Mouse (Mus musculus): ENCODE measurements around the gene Cox10. TPM values are rescaled to one million over a fixed set of nuclear protein-coding genes. Genes with fewer than 3 reads are reported as not detected.

Cox10 gene
- polyA plus RNA-seq, 1 experiment from 2014 or later = 42.7 TPM

GRCm38 (mm10) chr11:63984622-63985168 is 94.6 kb downstream of the Cox10 start:
- Histone ChIP-seq H3K4me1 (ENCODE audit: control insufficient read depth, insufficient read depth, low read length) (peaks cover 5% of the 10 kb centered on the region), H3K4me3 (ENCODE audit: low read length) (no peak overlapping the region), H3K9me3 (replicated peaks; ENCODE audit: control insufficient read depth, low read length) (no peaks in the 10 kb centered on the region), H3K27ac (ENCODE audit: low read length) (no peak overlapping the region), H3K4me2 (ENCODE audit: low read depth, low read length) (no peak overlapping the region), H3K9ac (ENCODE audit: low read length) (no peak overlapping the region), H3K27me3 (ENCODE audit: control insufficient read depth, insufficient read depth, low read length) (no peaks in the 10 kb centered on the region), H3K36me3 (ENCODE audit: control insufficient read depth, insufficient read depth) (0 out of 2 replicates have a peak, but pooled peaks cover 2% of the 10 kb centered on the region)
- ATAC-seq (replicated peaks; ENCODE audit: extremely low read depth, insufficient read depth, low FRiP score) = no peak; the same call in 1 of the 2 replicates
- WGBS = 61% methylated on average over 6 of the region's 6 CpGs

- ATAC-seq (replicated peaks; ENCODE audit: extremely low read depth, insufficient read depth, low FRiP score) = no peak
- 42% methylated on average over 2 of the region's 2 CpGs for WGBS
- no peaks in the 10 kb centered on the region for H3K27me3 ChIP-seq (ENCODE audit: control insufficient read depth, insufficient read depth, low read length)
- peaks cover 5% of the 10 kb centered on the region for H3K36me3 ChIP-seq (ENCODE audit: control insufficient read depth, insufficient read depth)
- no peak overlapping the region for H3K27ac ChIP-seq (ENCODE audit: low read length)
- H3K9me3 ChIP-seq (replicated peaks; ENCODE audit: control insufficient read depth, low read length) = no peaks in the 10 kb centered on the region
- no peak overlapping the region for H3K4me2 ChIP-seq (ENCODE audit: low read depth, low read length)
- H3K9ac ChIP-seq (ENCODE audit: low read length) = no peak overlapping the region
- no peak overlapping the region for H3K4me3 ChIP-seq (ENCODE audit: low read length)
- no peaks in the 10 kb centered on the region for H3K4me1 ChIP-seq (ENCODE audit: control insufficient read depth, insufficient read depth, low read length)
These were observed 101.5 kb downstream of the Cox10 start for GRCm38 (mm10) chr11:63977741-63978140.

- no peak overlapping the region for H3K9ac ChIP-seq (ENCODE audit: low read length)
- H3K9me3 ChIP-seq (replicated peaks; ENCODE audit: control insufficient read depth, low read length) = no peaks in the 10 kb centered on the region
- H3K27me3 ChIP-seq (ENCODE audit: control insufficient read depth, insufficient read depth, low read length) = no peaks in the 10 kb centered on the region
- 87% methylated on average over 2 of the region's 2 CpGs for WGBS
- H3K4me1 ChIP-seq (ENCODE audit: control insufficient read depth, insufficient read depth, low read length) = no peaks in the 10 kb centered on the region
- H3K4me3 ChIP-seq (ENCODE audit: low read length) = no peak overlapping the region
- ATAC-seq (replicated peaks; ENCODE audit: extremely low read depth, insufficient read depth, low FRiP score) = no peak
- H3K27ac ChIP-seq (ENCODE audit: low read length) = no peak overlapping the region
- peaks cover 3% of the 10 kb centered on the region for H3K36me3 ChIP-seq (ENCODE audit: control insufficient read depth, insufficient read depth)
- H3K4me2 ChIP-seq (ENCODE audit: low read depth, low read length) = no peak overlapping the region
These were observed 102.5 kb downstream of the Cox10 start for GRCm38 (mm10) chr11:63976775-63977174.

GRCm38 (mm10) chr11:63975260-63975899 is 103.9 kb downstream of the Cox10 start:
- H3K36me3 ChIP-seq (ENCODE audit: control insufficient read depth, insufficient read depth) = peaks cover 3% of the 10 kb centered on the region
- WGBS = 71% methylated on average over 13 of the region's 13 CpGs

GRCm38 (mm10) chr11:63973973-63974372 is 105.3 kb downstream of the Cox10 start:
- 72% methylated on average over 2 of the region's 2 CpGs for WGBS
- Histone ChIP-seq H3K4me2 (ENCODE audit: low read depth, low read length) (no peak overlapping the region), H3K4me1 (ENCODE audit: control insufficient read depth, insufficient read depth, low read length) (no peaks in the 10 kb centered on the region), H3K27ac (ENCODE audit: low read length) (no peak overlapping the region), H3K9me3 (replicated peaks; ENCODE audit: control insufficient read depth, low read length) (no peaks in the 10 kb centered on the region), H3K4me3 (ENCODE audit: low read length) (no peak overlapping the region), H3K9ac (ENCODE audit: low read length) (no peak overlapping the region), H3K36me3 (ENCODE audit: control insufficient read depth, insufficient read depth) (peaks cover 3% of the 10 kb centered on the region), H3K27me3 (ENCODE audit: control insufficient read depth, insufficient read depth, low read length) (no peaks in the 10 kb centered on the region)
- ATAC-seq (replicated peaks; ENCODE audit: extremely low read depth, insufficient read depth, low FRiP score) = no peak

More at GRCm38 (mm10) chr11:63975260-63975899, 103.9 kb downstream of the Cox10 start:
- Histone ChIP-seq H3K9ac (ENCODE audit: low read length) (no peak overlapping the region), H3K4me3 (ENCODE audit: low read length) (no peak overlapping the region), H3K9me3 (replicated peaks; ENCODE audit: control insufficient read depth, low read length) (no peaks in the 10 kb centered on the region), H3K27me3 (ENCODE audit: control insufficient read depth, insufficient read depth, low read length) (no peaks in the 10 kb centered on the region), H3K27ac (ENCODE audit: low read length) (no peak overlapping the region), H3K4me2 (ENCODE audit: low read depth, low read length) (no peak overlapping the region), H3K4me1 (ENCODE audit: control insufficient read depth, insufficient read depth, low read length) (no peaks in the 10 kb centered on the region)
- ATAC-seq (replicated peaks; ENCODE audit: extremely low read depth, insufficient read depth, low FRiP score) = no peak

GRCm38 (mm10) chr11:63971462-63971861 is 107.8 kb downstream of the Cox10 start:
- no peak for ATAC-seq (replicated peaks; ENCODE audit: extremely low read depth, insufficient read depth, low FRiP score)
- peaks cover 3% of the 10 kb centered on the region for H3K36me3 ChIP-seq (ENCODE audit: control insufficient read depth, insufficient read depth)
- H3K27me3 ChIP-seq (ENCODE audit: control insufficient read depth, insufficient read depth, low read length) = no peaks in the 10 kb centered on the region
- H3K9me3 ChIP-seq (replicated peaks; ENCODE audit: control insufficient read depth, low read length) = no peaks in the 10 kb centered on the region
- no peak overlapping the region for H3K4me3 ChIP-seq (ENCODE audit: low read length)
- 90% methylated on average over 9 of the region's 9 CpGs for WGBS
- H3K4me2 ChIP-seq (ENCODE audit: low read depth, low read length) = no peak overlapping the region
- H3K27ac ChIP-seq (ENCODE audit: low read length) = no peak overlapping the region
- H3K4me1 ChIP-seq (ENCODE audit: control insufficient read depth, insufficient read depth, low read length) = no peaks in the 10 kb centered on the region
- no peak overlapping the region for H3K9ac ChIP-seq (ENCODE audit: low read length)

- ATAC-seq (replicated peaks; ENCODE audit: extremely low read depth, insufficient read depth, low FRiP score) = no peak
- H3K4me2 ChIP-seq (ENCODE audit: low read depth, low read length) = no peak overlapping the region
- WGBS = 96% methylated on average over 6 of the region's 6 CpGs
- H3K4me1 ChIP-seq (ENCODE audit: control insufficient read depth, insufficient read depth, low read length) = no peaks in the 10 kb centered on the region
- no peak overlapping the region for H3K4me3 ChIP-seq (ENCODE audit: low read length)
- H3K27ac ChIP-seq (ENCODE audit: low read length) = no peak overlapping the region
- no peaks in the 10 kb centered on the region for H3K27me3 ChIP-seq (ENCODE audit: control insufficient read depth, insufficient read depth, low read length)
- H3K9ac ChIP-seq (ENCODE audit: low read length) = no peak overlapping the region
- no peaks in the 10 kb centered on the region for H3K9me3 ChIP-seq (replicated peaks; ENCODE audit: control insufficient read depth, low read length)
- peaks cover 3% of the 10 kb centered on the region for H3K36me3 ChIP-seq (ENCODE audit: control insufficient read depth, insufficient read depth)
These were observed 108.5 kb downstream of the Cox10 start for GRCm38 (mm10) chr11:63970818-63971217.

GRCm38 (mm10) chr11:63969205-63969910 is 109.9 kb downstream of the Cox10 start:
- ATAC-seq (replicated peaks; ENCODE audit: extremely low read depth, insufficient read depth, low FRiP score) = no peak
- H3K36me3 ChIP-seq (ENCODE audit: control insufficient read depth, insufficient read depth) = peaks cover 3% of the 10 kb centered on the region
- no peak overlapping the region for H3K27ac ChIP-seq (ENCODE audit: low read length)
- no peak overlapping the region for H3K4me3 ChIP-seq (ENCODE audit: low read length)
- no peaks in the 10 kb centered on the region for H3K4me1 ChIP-seq (ENCODE audit: control insufficient read depth, insufficient read depth, low read length)
- H3K9me3 ChIP-seq (replicated peaks; ENCODE audit: control insufficient read depth, low read length) = no peaks in the 10 kb centered on the region
- H3K4me2 ChIP-seq (ENCODE audit: low read depth, low read length) = no peak overlapping the region
- WGBS = 62% methylated on average over 11 of the region's 11 CpGs
- no peaks in the 10 kb centered on the region for H3K27me3 ChIP-seq (ENCODE audit: control insufficient read depth, insufficient read depth, low read length)
- no peak overlapping the region for H3K9ac ChIP-seq (ENCODE audit: low read length)

- Histone ChIP-seq H3K9ac (ENCODE audit: low read length) (no peak overlapping the region), H3K4me3 (ENCODE audit: low read length) (no peak overlapping the region), H3K4me1 (ENCODE audit: control insufficient read depth, insufficient read depth, low read length) (no peaks in the 10 kb centered on the region), H3K27ac (ENCODE audit: low read length) (no peak overlapping the region), H3K36me3 (ENCODE audit: control insufficient read depth, insufficient read depth) (peaks cover 3% of the 10 kb centered on the region), H3K27me3 (ENCODE audit: control insufficient read depth, insufficient read depth, low read length) (no peaks in the 10 kb centered on the region), H3K9me3 (replicated peaks; ENCODE audit: control insufficient read depth, low read length) (no peaks in the 10 kb centered on the region), H3K4me2 (ENCODE audit: low read depth, low read length) (no peak overlapping the region)
- 50% methylated on average over 3 of the region's 3 CpGs for WGBS
- ATAC-seq (replicated peaks; ENCODE audit: extremely low read depth, insufficient read depth, low FRiP score) = no peak
These were observed 110.8 kb downstream of the Cox10 start for GRCm38 (mm10) chr11:63968388-63969035.
